Mouse (Mus musculus) heart, adult 2 months (tissue): ENCODE measurements at regions not wholly inside any gene's neighbourhood (a gene's known extent, or its start where the extent isn't known, plus 50 kb on each side); places are given as distances from the start of the nearest gene placed in this dataset.
A peak's percentile ranks its signal among the peaks of the same experiment; 100 is the strongest.

Experiments
- DNase-seq, 2 experiments: peaks; one replicate each; pipeline ENCODE4 v3.0.0; 2021
- H3K27ac ChIP-seq: fragments of 200-600 bp; 2 replicates; pipeline ENCODE4 v1.8.1; 2022
- H3K27me3 ChIP-seq: fragments of 200-500 bp; 2 replicates; pipeline ENCODE4 v1.6.1; 2012; ENCODE audit warnings: mild to moderate bottlenecking, low read length, inconsistent platforms, mixed read lengths; ENCODE audit not compliant: control insufficient read depth, insufficient read depth
- H3K36me3 ChIP-seq: fragments of 200-500 bp; 2 replicates; pipeline ENCODE4 v1.6.1; 2012; ENCODE audit warnings: low read length, inconsistent platforms; ENCODE audit not compliant: control insufficient read depth, insufficient read depth
- H3K4me1 ChIP-seq: fragments of 200-500 bp; 2 replicates; pipeline ENCODE4 v1.6.1; 2011; ENCODE audit warnings: low read length; ENCODE audit not compliant: control insufficient read depth, insufficient read depth
- H3K4me3 ChIP-seq: fragments of 200-600 bp; 2 replicates; pipeline ENCODE4 v1.8.1; 2022
- H3K79me2 ChIP-seq: fragments of 200-500 bp; replicated peaks from 2 replicates; pipeline ENCODE4 v1.6.1; 2012; ENCODE audit warnings: mild to moderate bottlenecking, inconsistent platforms, low read length, moderate library complexity, mixed read lengths; ENCODE audit not compliant: control insufficient read depth, insufficient read depth
- H3K9ac ChIP-seq: fragments of 200-500 bp; 2 replicates; pipeline ENCODE4 v1.6.1; 2012; ENCODE audit warnings: low read depth, mild to moderate bottlenecking, control low read depth, inconsistent platforms, low read length, mixed read lengths
- CTCF ChIP-seq: fragments of 200-600 bp; IDR thresholded peaks from 2 replicates; pipeline ENCODE4 v1.8.1; 2022; ENCODE audit warnings: antibody characterized with exemption, mild to moderate bottlenecking, moderate library complexity
- EP300 ChIP-seq: fragments of 200-500 bp; IDR thresholded peaks from 2 replicates; pipeline ENCODE4 v1.6.1; 2011; ENCODE audit warnings: low read depth, low read length, control low read depth; ENCODE audit not compliant: insufficient read depth
- POLR2A ChIP-seq: fragments of 200-500 bp; IDR thresholded peaks from 2 replicates; pipeline ENCODE4 v1.6.1; 2011; ENCODE audit warnings: mild to moderate bottlenecking, low read depth, low read length, control low read depth; ENCODE audit not compliant: insufficient read depth
- WGBS: fragments of 180-500 bp; shearing (Covaris S2); methylation state at CpG from one replicate; pipeline ENCODE4 v1.1.7; 2018; 5-methylcytosine and 5-hydroxymethylcytosine counted together
- intact Hi-C: fragments of 180-260 bp; cut with DNase I; formaldehyde crosslinking; loops from one replicate; pipeline ENCODE4 v1.15.1; 2025

DNA sequence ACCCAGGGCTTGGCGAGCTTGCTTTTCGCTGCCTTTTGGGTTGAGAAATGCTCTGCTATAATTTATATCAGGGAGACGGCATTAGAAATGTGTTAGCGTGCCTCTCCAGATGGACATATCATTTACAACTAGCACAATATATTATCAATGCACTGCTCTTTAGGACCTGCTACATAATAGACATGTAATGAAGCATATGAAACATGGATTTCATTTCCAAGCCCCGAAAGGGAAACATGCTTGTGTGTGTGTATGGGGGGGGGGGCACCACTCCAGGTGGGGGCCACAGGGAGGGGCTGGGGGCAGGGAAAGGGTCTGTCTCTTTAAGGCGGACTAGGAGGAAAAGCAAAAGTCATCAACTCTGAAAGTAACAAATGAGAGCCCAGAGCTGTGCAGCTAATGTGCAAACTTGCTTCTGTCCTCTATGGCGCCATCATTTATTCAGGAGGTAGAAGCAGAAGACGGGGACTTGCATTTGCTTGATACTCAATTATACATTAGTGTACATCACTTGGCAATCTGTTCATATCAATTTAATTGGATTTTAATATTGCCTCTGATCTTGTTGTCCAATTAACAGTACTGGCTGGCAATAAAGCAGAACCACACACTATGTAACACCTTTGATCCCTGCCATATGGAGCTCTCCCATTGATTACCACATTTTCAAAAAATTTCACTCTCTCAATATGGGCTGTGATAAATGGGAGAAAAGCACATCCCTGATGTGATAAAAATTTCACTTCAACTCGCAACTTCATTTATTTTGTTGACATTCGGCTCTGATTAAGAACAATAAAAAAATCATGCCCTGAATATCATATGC is 293.2 kb downstream of the Bcl11a start:
- intact Hi-C loops, result no loop called here
- H3K4me1 ChIP-seq, result peaks cover 2% of the 10 kb centered on the region; the same call in 1 of the 2 replicates
- no peak overlapping the region for H3K27ac ChIP-seq
- no peak overlapping the region for H3K9ac ChIP-seq
- 94% methylated on average over 10 of the region's 10 CpGs for WGBS
- no peak for TF ChIP-seq POLR2A
- TF ChIP-seq EP300, result no peak
- no peak for TF ChIP-seq CTCF
- DNase-seq, result no peak
- H3K4me3 ChIP-seq, result no peak overlapping the region
- H3K27me3 ChIP-seq, result no peaks in the 10 kb centered on the region
- H3K36me3 ChIP-seq, result no peaks in the 10 kb centered on the region
- H3K79me2 ChIP-seq, result no peaks in the 10 kb centered on the region

DNA sequence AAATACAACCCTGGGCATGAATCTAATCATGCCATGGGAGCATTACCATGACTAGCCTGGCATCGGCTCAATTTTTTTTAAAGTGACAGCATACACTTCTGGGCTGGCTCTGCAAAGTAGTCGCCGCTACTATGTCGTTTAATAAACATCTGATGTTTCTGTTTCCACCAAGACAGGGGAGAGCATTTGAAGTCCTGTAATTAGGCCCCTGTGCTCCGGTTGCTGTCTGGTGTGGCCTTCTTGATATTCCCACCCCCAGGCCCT is 293.8 kb downstream of the Bcl11a start:
- Histone ChIP-seq H3K27ac (no peak overlapping the region), H3K36me3 (no peaks in the 10 kb centered on the region), H3K27me3 (no peaks in the 10 kb centered on the region), H3K79me2 (no peaks in the 10 kb centered on the region), H3K9ac (no peak overlapping the region), H3K4me1 (peaks cover 2% of the 10 kb centered on the region; the same call in 1 of the 2 replicates), H3K4me3 (no peak overlapping the region)
- 72% methylated on average over 5 of the region's 5 CpGs for WGBS
- intact Hi-C loops, result no loop called here
- DNase-seq, result no peak
- TF ChIP-seq EP300 (no peak), CTCF (no peak), POLR2A (no peak)

DNA sequence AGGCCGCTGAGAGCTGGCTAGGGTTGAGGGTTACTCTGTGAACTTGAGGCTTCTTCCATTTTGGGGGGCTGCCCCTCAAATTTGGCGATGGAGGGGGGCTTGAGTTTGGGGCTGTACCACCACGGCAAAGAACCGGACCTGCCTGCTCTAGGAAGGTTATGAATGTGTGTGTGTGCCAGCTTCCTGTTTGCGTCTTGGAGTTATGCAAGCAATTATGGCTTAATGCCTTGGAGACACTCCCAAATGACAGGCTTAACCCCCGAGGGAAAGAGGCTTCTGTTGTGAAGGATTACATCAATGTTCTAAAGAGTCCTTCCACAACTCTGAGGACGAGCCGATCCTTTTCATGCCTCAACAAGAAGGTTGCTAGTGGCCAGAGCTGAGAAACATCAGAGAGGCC is 294.1 kb downstream of the Bcl11a start:
- no peaks in the 10 kb centered on the region for H3K27me3 ChIP-seq
- H3K36me3 ChIP-seq, result no peaks in the 10 kb centered on the region
- peak; percentile 47 to 61 for DNase-seq
- no peak overlapping the region for H3K9ac ChIP-seq
- TF ChIP-seq EP300 (0 out of 2 replicates have a peak, but pooled peaks have one; percentile 14), POLR2A (peak; percentile 41; the same call in 1 of the 2 replicates), CTCF (no peak)
- 48% methylated on average over 8 of the region's 8 CpGs for WGBS
- H3K4me3 ChIP-seq, result no peak overlapping the region
- peaks cover 2% of the 10 kb centered on the region; the same call in 1 of the 2 replicates for H3K4me1 ChIP-seq
- no peaks in the 10 kb centered on the region for H3K79me2 ChIP-seq
- intact Hi-C loops, result no loop called here
- H3K27ac ChIP-seq, result no peak overlapping the region

DNA sequence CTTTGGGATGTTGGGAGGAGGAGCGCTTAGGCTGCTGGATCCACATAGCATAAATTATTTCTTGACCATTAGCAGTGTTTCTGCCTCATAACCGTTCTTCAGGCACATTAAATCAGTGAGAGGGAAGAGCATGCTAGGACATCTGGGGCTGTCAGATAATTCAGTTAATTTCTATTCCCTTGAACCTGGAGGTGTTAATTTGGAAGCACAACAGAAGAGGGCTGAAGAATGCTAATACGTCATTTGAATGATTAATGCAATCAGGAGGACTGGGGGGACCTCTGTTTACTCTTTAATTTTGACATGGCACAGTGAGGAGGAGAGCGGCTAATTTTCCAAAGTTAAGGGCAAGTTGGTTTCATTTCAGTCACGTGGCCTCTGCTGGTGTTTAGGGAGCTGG is 294.8 kb downstream of the Bcl11a start:
- no peak for TF ChIP-seq POLR2A
- TF ChIP-seq EP300, result no peak
- TF ChIP-seq CTCF, result no peak
- H3K27ac ChIP-seq, result no peak overlapping the region
- intact Hi-C loops, result no loop called here
- no peaks in the 10 kb centered on the region for H3K27me3 ChIP-seq
- H3K36me3 ChIP-seq, result no peaks in the 10 kb centered on the region
- 74% methylated on average over 5 of the region's 5 CpGs for WGBS
- no peak overlapping the region for H3K9ac ChIP-seq
- peaks cover 2% of the 10 kb centered on the region; the same call in 1 of the 2 replicates for H3K4me1 ChIP-seq
- no peaks in the 10 kb centered on the region for H3K79me2 ChIP-seq
- DNase-seq, result no peak
- no peak overlapping the region for H3K4me3 ChIP-seq

DNA sequence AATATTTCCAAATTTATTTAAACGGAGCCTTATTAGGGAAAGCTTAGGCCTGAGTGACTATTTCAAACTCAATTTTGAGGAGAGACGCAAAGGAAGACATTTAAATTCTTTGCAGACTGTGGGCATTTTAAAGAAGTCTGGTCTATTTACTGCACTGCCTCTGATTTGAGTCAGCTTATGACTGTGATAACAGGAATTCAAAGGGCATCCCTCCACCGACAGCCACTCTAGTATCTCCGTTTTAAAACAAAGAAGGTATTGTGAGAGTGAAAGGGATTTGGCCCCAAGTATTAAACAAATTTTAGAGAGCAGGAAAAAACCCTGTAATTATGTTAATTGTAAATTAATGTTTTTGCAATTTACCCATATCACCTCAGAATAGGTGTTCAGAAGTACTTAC is 295.4 kb downstream of the Bcl11a start:
- 56% methylated on average over 4 of the region's 4 CpGs for WGBS
- Histone ChIP-seq H3K79me2 (no peaks in the 10 kb centered on the region), H3K9ac (no peak overlapping the region), H3K4me1 (peaks cover 2% of the 10 kb centered on the region; the same call in 1 of the 2 replicates), H3K4me3 (no peak overlapping the region), H3K27ac (no peak overlapping the region), H3K27me3 (no peaks in the 10 kb centered on the region), H3K36me3 (no peaks in the 10 kb centered on the region)
- intact Hi-C loops, result no loop called here
- TF ChIP-seq EP300 (no peak), POLR2A (no peak), CTCF (no peak)
- no peak for DNase-seq

DNA sequence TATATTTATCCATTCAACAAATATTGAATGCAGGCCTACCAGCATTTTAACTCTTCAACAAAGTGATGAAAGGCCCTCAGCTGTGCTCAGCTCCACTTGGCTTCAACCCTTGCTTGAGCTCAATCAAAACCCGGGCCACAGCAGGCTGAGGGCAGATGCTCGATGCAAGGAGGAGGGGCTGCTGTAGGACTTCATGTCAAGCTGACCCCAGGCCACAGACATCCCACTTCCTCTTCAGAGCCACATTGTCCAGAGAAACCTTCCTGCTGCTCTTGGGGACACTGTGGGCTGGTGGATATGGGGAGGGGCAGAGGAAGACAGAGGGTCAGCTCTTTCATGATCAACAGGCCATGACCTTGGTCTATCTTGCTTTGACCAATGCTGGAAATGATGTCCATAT is 299.7 kb downstream of the Bcl11a start:
- no peaks in the 10 kb centered on the region for H3K36me3 ChIP-seq
- H3K4me3 ChIP-seq, result no peak overlapping the region
- intact Hi-C loops, result no loop called here

More for the DNA sequence above, 299.7 kb downstream of the Bcl11a start:
- DNase-seq, result no peak
- 56% methylated on average over 2 of the region's 2 CpGs for WGBS
- no peaks in the 10 kb centered on the region for H3K79me2 ChIP-seq
- TF ChIP-seq POLR2A (no peak), CTCF (no peak), EP300 (no peak)
- no peaks in the 10 kb centered on the region; the same call in 1 of the 2 replicates for H3K4me1 ChIP-seq
- H3K27ac ChIP-seq, result no peak overlapping the region
- H3K27me3 ChIP-seq, result no peaks in the 10 kb centered on the region
- H3K9ac ChIP-seq, result no peak overlapping the region
